Mouse (Mus musculus) heart, embryonic 15.5 days (tissue): ENCODE results near the gene Iqsec1. TPM values are rescaled to one million over a fixed set of nuclear protein-coding genes. Genes with fewer than 3 reads are reported as not detected.

ENCODE experiments used
- ATAC-seq: fragments of 200-750 bp; cut with Nextera tagmentation; replicated peaks from 2 replicates; pipeline ENCODE4 v1.8.0; 2017; ENCODE audit warnings: low read depth, moderate TSS enrichment; ENCODE audit not compliant: insufficient number of reproducible peaks, insufficient read depth, low FRiP score
- H3K27ac ChIP-seq: fragments of 300-500 bp; sonication (generic); 2 replicates; pipeline ENCODE4 v1.5.1; 2015; ENCODE audit warnings: mild to moderate bottlenecking, inconsistent platforms
- H3K27me3 ChIP-seq: fragments of 300-500 bp; sonication (generic); 2 replicates; pipeline ENCODE4 v1.6.1; 2015; ENCODE audit warnings: inconsistent platforms
- H3K36me3 ChIP-seq: fragments of 300-500 bp; sonication (generic); 2 replicates; pipeline ENCODE4 v1.6.1; 2015; ENCODE audit warnings: mild to moderate bottlenecking, inconsistent platforms
- H3K4me1 ChIP-seq: fragments of 300-500 bp; sonication (generic); replicated peaks from 2 replicates; pipeline ENCODE4 v1.6.1; 2015; ENCODE audit warnings: inconsistent platforms
- H3K4me2 ChIP-seq: fragments of 300-500 bp; sonication (generic); 2 replicates; pipeline ENCODE4 v1.6.1; 2015; ENCODE audit warnings: inconsistent platforms, mild to moderate bottlenecking, moderate library complexity
- H3K4me3 ChIP-seq: fragments of 300-500 bp; sonication (generic); 2 replicates; pipeline ENCODE4 v1.5.1; 2015; ENCODE audit warnings: mild to moderate bottlenecking, inconsistent platforms
- H3K9ac ChIP-seq: fragments of 300-500 bp; sonication (generic); 2 replicates; pipeline ENCODE4 v1.6.1; 2015; ENCODE audit warnings: mild to moderate bottlenecking, inconsistent platforms
- H3K9me3 ChIP-seq: fragments of 300-500 bp; sonication (generic); replicated peaks from 2 replicates; pipeline ENCODE4 v1.6.1; 2016; ENCODE audit warnings: inconsistent platforms
- WGBS: fragments of 180-500 bp; shearing (Covaris S2); methylation state at CpG from one replicate; pipeline ENCODE4 v1.1.7; 2015; ENCODE audit warnings: mixed read lengths; 5-methylcytosine and 5-hydroxymethylcytosine counted together
- polyA plus RNA-seq: library from polyadenylated mRNA; unstranded; fragments of >200 nt; fragmentation: Nextera tagmentation; extraction: Ambion mirVana; gene quantifications from 2 replicates; pipeline ENCODE4 v1.2.1, GENCODE M21; 2015

Iqsec1 gene
- polyA plus RNA-seq, 1 experiment from 2014 or later: 12.3 TPM

DNA sequence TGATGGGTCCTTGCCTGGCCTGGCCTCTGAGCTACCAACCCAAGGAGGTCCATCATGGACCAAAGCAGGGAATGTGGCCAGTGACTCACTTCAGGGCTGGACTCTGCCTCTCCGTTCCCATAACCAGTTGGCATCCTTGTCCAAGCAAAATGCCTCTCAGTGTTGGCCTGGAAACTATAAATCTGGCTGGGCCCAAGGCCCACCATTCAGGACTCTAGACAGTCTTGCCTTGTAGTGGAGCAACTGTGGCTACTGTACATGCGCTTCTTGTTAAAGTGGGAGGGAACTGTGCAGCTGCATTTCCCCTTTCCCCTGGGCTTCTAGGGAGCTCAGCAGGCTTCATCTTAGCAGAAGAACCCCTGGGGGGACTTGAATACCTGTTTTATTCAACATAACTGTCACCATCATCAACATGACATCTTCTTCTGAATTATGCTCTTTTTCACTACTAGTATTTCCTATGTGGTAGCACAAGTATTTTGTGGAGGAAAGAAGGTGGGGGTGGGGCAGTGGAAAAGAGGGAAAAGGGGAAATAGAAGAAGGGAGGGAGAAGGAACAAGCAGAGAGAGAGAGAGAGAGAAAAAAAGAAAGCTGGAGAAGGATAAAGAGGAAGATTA is 226.3 kb downstream of the Iqsec1 start:
- Histone ChIP-seq H3K27ac (no peak overlapping the region), H3K9ac (no peak overlapping the region), H3K4me1 (peaks cover 51% of the 10 kb centered on the region), H3K9me3 (no peaks in the 10 kb centered on the region), H3K36me3 (no peaks in the 10 kb centered on the region), H3K4me3 (no peak overlapping the region), H3K27me3 (no peaks in the 10 kb centered on the region), H3K4me2 (no peak overlapping the region)
- 79% methylated on average over 2 of the region's 2 CpGs for WGBS
- no peak for ATAC-seq

DNA sequence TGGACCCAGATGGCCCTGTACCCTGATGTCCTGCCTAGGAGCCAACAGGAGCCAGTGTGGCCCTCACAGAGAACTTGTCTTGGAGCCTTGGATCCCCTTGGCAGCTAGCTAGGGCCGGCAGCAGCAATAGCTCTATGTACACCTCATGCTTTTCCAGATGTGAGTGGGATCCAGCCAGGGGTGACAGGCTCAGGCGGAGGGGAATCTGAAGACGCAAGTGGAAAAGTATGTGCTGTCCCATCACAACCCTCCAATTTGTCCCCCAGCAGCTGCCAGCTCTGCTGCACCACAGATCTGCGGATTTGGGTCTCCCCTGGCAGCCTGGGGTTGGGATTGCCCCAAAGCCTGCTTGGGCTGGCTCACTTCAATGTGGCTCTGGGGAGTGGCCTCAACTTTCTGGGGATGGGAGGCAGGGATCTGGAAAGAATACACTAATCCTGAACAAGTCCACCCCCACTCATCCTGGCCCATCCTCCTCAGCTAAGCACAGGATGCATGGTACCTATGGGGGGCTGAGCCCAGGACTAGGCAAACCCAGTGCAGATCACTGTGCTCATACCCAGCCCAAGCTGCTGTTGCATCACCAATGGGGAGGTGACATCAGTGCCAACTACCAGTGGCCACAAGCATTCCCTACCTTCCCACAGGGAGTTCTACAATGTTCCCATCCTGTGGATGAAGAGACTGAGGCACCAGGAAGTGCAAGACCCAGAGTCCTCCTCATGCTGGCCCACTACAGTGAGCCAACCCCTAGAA is 227.0 kb downstream of the Iqsec1 start:
- H3K4me2 ChIP-seq: no peak overlapping the region
- H3K36me3 ChIP-seq: no peaks in the 10 kb centered on the region
- ATAC-seq: no peak
- peaks cover 55% of the 10 kb centered on the region for H3K4me1 ChIP-seq
- no peak overlapping the region for H3K9ac ChIP-seq
- 78% methylated on average over 4 of the region's 4 CpGs for WGBS
- H3K9me3 ChIP-seq: no peaks in the 10 kb centered on the region
- H3K27me3 ChIP-seq: no peaks in the 10 kb centered on the region
- no peak overlapping the region for H3K4me3 ChIP-seq
- peak overlapping the region; percentile 29; the same call in 1 of the 2 replicates for H3K27ac ChIP-seq

GRCm38 (mm10) chr6:90760886-90761285 is 227.6 kb downstream of the Iqsec1 start:
- H3K27ac ChIP-seq: peak overlapping the region; percentile 29; the same call in 1 of the 2 replicates
- no peak for ATAC-seq
- no peaks in the 10 kb centered on the region for H3K9me3 ChIP-seq
- 53% methylated on average over 5 of the region's 5 CpGs for WGBS
- H3K4me3 ChIP-seq: no peak overlapping the region
- no peak overlapping the region for H3K4me2 ChIP-seq
- no peaks in the 10 kb centered on the region for H3K36me3 ChIP-seq
- H3K9ac ChIP-seq: no peak overlapping the region
- H3K27me3 ChIP-seq: no peaks in the 10 kb centered on the region
- peaks cover 55% of the 10 kb centered on the region for H3K4me1 ChIP-seq

DNA sequence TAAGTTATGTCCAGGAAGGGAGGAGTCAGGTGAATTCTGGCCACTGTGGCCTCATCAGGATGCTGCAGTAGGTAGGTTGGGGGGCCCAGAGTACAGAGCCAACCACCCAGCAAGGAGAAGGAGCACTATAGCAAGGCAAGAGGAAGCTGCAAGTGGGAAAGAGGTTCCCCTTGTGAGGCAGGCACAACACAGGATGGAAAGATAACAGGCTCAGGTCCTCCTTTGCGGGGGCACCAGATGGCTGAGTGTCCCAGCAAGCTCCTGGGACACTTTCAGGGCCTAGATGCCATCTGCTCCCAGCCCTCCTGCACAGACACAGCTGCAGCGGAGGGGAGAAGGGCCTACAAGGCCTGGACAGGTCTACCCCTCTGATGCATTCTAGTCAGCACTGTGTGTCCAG is 228.7 kb downstream of the Iqsec1 start:
- H3K27me3 ChIP-seq: no peaks in the 10 kb centered on the region

DNA sequence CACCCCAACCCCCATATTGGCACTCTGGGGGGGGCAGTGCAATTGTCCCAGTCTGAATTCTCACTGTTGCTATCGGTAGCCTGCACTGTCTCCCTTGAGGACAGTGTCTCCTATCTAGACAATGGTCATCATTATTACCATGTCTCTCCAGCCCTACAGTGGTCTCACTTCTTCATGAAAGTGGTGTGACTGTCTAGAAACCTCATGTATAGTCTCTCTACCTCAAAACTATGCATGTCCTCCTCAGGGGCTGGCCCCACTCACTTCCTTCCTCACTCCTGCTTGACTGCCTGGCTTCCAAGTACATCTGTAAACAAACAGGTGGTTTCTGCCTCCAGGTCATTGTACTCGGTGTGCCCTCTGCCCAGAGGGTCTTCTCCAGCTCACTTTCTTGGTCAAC is 230.3 kb downstream of the Iqsec1 start:
- Histone ChIP-seq H3K36me3 (no peaks in the 10 kb centered on the region), H3K4me2 (no peak overlapping the region), H3K9me3 (no peaks in the 10 kb centered on the region), H3K4me3 (no peak overlapping the region), H3K27ac (no peak overlapping the region), H3K27me3 (no peaks in the 10 kb centered on the region), H3K4me1 (peaks cover 33% of the 10 kb centered on the region), H3K9ac (no peak overlapping the region)
- no peak for ATAC-seq
- 66% methylated on average over 2 of the region's 2 CpGs for WGBS

More for the DNA sequence above, 228.7 kb downstream of the Iqsec1 start:
- Histone ChIP-seq H3K27ac (no peak overlapping the region), H3K36me3 (no peaks in the 10 kb centered on the region), H3K9ac (no peak overlapping the region), H3K9me3 (no peaks in the 10 kb centered on the region), H3K4me2 (no peak overlapping the region), H3K4me1 (peaks cover 49% of the 10 kb centered on the region), H3K4me3 (no peak overlapping the region)
- ATAC-seq: no peak
- 71% methylated on average over 2 of the region's 2 CpGs for WGBS

GRCm38 (mm10) chr6:90757427-90757883 is 231.0 kb downstream of the Iqsec1 start:
- Histone ChIP-seq H3K4me3 (no peak overlapping the region), H3K9ac (no peak overlapping the region), H3K27ac (0 out of 2 replicates have a peak overlapping the region, but pooled peaks have one; percentile 29), H3K4me2 (no peak overlapping the region), H3K9me3 (no peaks in the 10 kb centered on the region), H3K27me3 (no peaks in the 10 kb centered on the region), H3K4me1 (peaks cover 32% of the 10 kb centered on the region), H3K36me3 (no peaks in the 10 kb centered on the region)
- WGBS: 68% methylated on average over 12 of the region's 12 CpGs
- ATAC-seq: no peak

DNA sequence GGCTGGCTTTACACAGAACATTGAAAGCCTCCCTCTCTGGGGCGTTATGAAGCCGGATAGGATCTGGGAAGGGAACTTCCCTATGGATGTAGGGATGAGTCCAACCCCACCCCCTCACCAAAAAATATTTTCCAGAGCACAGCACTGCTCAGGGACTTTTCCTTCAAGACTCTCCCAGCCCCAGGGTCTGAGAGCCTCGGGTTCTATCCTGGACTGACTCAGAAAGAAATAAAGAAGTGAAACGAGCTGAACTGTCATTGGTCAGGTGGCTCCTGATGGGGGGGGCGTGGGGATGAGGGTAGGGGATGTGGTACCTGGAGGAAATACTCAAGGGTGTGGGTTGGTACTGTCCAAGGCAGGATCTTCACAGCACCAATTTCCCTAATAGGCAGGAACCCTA is 231.9 kb downstream of the Iqsec1 start:
- Histone ChIP-seq H3K4me2 (no peak overlapping the region), H3K36me3 (no peaks in the 10 kb centered on the region), H3K27ac (peak overlapping the region; percentile 29), H3K9ac (no peak overlapping the region), H3K4me3 (no peak overlapping the region), H3K27me3 (no peaks in the 10 kb centered on the region), H3K9me3 (no peaks in the 10 kb centered on the region), H3K4me1 (peaks cover 30% of the 10 kb centered on the region)
- no peak for ATAC-seq
- 62% methylated on average over 5 of the region's 5 CpGs for WGBS

- no peaks in the 10 kb centered on the region for H3K9me3 ChIP-seq
- H3K27me3 ChIP-seq: no peaks in the 10 kb centered on the region
- WGBS: 81% methylated on average over 6 of the region's 6 CpGs
- H3K4me3 ChIP-seq: no peak overlapping the region
- no peak for ATAC-seq
- H3K4me1 ChIP-seq: peaks cover 30% of the 10 kb centered on the region
- H3K27ac ChIP-seq: peak overlapping the region; percentile 29
- H3K36me3 ChIP-seq: no peaks in the 10 kb centered on the region
- no peak overlapping the region for H3K9ac ChIP-seq
- no peak overlapping the region for H3K4me2 ChIP-seq
Observed at GRCm38 (mm10) chr6:90755613-90755941, 232.9 kb downstream of the Iqsec1 start.

DNA sequence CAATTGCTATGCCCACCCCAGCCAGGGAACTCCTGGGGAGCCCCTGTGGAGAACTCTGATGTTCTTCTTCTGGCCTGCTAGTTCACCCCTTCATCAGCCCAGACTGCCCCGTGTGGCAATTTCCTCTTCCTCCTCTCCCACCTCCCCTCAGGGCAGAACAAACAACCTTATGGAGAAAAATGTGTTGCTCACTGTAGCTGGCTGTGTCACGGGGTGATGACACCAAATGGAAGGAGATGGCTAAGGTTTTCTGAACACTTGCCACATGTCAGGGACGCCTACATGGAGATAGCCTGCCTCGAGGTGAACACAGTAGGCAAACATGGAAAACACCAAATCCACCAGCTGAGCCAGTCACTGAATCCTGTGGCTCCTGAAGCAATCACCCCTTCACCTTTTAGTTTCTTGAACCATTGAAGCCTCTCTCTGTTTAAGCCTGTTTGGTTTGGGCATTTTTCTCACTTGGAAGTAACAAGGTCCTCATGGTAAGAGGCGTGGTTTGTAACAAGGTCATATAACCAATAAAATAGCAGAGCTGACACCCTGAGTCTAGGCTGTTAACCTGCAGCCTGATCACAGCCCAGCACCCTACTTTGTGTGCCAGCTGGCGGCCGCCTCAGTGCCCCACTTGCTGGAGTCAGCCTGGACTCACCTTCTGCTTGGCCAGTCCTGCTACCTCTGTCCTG is 233.4 kb downstream of the Iqsec1 start:
- Histone ChIP-seq H3K27ac (no peak overlapping the region; the same call in 1 of the 2 replicates), H3K4me1 (peaks cover 30% of the 10 kb centered on the region), H3K36me3 (no peaks in the 10 kb centered on the region), H3K4me2 (no peak overlapping the region), H3K9ac (no peak overlapping the region), H3K27me3 (no peaks in the 10 kb centered on the region), H3K9me3 (no peaks in the 10 kb centered on the region), H3K4me3 (no peak overlapping the region)
- ATAC-seq: no peak
- WGBS: 70% methylated on average over 7 of the region's 7 CpGs

GRCm38 (mm10) chr6:90754093-90754492 is 234.4 kb downstream of the Iqsec1 start:
- WGBS: 63% methylated on average over 2 of the region's 2 CpGs
- no peak for ATAC-seq
- H3K4me3 ChIP-seq: no peak overlapping the region
- no peak overlapping the region for H3K9ac ChIP-seq
- H3K4me2 ChIP-seq: no peak overlapping the region
- H3K27me3 ChIP-seq: no peaks in the 10 kb centered on the region
- peaks cover 32% of the 10 kb centered on the region for H3K4me1 ChIP-seq
- no peaks in the 10 kb centered on the region for H3K36me3 ChIP-seq
- no peaks in the 10 kb centered on the region for H3K9me3 ChIP-seq
- no peak overlapping the region for H3K27ac ChIP-seq

DNA sequence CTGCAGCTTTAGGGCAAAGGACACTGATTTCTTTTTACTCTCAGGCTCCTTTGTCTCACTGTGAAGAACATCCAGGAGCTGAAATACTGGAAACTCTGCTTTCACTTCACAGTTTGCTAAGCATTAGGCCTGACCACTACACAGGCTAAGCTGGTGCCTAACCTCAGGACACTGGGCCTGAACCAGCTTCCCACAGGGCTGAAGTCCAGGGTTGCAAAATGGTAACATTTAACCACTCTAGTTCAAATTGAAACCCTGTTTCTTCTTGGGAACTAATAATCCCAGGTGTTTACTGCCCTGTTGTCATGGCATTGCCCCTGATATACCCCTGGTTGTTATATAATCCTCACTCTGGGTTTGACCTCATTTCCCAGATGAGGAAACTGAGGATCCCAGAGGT is 234.8 kb downstream of the Iqsec1 start:
- H3K4me1 ChIP-seq: peaks cover 35% of the 10 kb centered on the region

More for the DNA sequence above, 234.8 kb downstream of the Iqsec1 start:
- H3K36me3 ChIP-seq: no peaks in the 10 kb centered on the region
- H3K4me3 ChIP-seq: no peak overlapping the region
- no peak overlapping the region for H3K9ac ChIP-seq
- H3K9me3 ChIP-seq: no peaks in the 10 kb centered on the region
- H3K4me2 ChIP-seq: no peak overlapping the region
- no peaks in the 10 kb centered on the region for H3K27me3 ChIP-seq
- ATAC-seq: no peak
- H3K27ac ChIP-seq: no peak overlapping the region
